Mouse (Mus musculus) embryo, embryonic 11.5 days (tissue): Measurements from ENCODE around the gene Tada3.

Experiments used
- DNase-seq: peaks from one replicate; pipeline ENCODE4 v3.0.0-alpha.2; 2012; ENCODE audit warnings: low read depth, low spot score

Gene Tada3

DNA sequence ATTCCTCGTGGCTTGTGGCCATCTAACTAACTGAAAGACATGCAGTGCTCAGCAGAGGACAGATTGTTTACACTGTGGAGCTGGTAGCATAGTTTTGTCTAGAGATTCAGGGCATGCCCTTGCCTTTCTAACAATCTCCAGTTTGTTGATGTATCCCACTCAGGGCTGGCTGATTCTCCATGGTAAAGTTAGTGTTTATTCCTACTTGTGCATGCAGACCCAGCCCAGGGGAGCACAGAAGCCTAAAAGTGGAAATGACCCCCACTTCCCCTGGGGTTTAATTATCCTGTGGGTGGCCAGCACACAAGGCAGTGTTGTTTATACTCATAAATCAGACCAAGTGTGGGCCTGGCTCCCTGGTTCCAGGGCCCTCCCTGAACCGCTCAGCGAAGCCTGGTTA, 8.3 kb upstream of the Tada3 start:
- DNase-seq, result no peak

GRCm38 (mm10) chr6:113385160-113385714, 7.6 kb upstream of the Tada3 start:
- no peak for DNase-seq

DNA sequence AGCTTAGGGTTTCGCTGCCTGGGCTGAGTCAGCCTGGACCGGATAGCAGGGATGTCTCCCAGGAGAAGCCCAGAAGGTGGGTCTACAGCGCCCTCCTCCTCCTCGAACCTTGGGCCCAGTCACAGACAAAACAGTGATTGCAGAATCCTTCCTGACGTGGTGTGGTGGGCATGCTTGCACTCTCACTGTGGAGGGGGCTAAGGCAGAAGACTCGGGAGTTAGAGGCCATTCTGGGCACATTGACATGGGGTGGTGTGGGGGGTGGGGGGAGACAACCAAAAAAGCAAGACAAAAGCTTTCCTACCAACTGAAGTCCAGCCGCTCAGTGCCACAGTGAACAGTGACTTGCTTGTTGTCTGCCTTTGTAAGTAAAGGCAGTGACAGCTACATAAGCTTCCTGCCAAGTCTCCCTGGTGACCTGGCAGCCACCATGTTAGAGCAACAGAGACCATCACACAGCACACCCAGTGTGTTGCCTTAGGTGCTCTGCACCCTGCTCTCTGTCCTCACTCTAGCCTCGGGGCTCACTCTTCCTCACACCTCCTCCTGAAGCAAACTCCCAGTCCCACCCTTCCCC, 6.8 kb upstream of the Tada3 start:
- no peak for DNase-seq

- no peak for DNase-seq
These were observed 2.8 kb upstream of the Tada3 start for GRCm38 (mm10) chr6:113380480-113380879.

DNA sequence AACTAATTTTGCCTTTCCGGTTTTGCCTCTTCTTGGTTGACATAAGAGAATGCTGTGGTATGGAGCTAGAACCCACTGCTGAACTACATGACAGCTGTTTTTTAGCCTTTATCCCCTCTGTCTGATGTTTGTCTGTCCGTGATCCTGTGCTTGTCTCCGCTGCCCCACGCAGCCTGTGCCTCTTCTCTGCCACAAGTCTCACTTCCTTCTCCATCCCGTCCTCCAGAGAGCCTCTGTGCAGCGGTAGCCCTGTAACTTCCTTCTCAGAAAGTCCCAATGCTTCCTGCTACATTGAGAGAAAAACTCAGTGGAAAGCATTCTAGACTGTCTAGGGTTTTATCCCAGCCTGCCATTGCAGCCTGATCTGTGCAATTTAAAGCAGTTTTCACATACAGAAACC, 1.6 kb upstream of the Tada3 start:
- DNase-seq, result no peak

DNA sequence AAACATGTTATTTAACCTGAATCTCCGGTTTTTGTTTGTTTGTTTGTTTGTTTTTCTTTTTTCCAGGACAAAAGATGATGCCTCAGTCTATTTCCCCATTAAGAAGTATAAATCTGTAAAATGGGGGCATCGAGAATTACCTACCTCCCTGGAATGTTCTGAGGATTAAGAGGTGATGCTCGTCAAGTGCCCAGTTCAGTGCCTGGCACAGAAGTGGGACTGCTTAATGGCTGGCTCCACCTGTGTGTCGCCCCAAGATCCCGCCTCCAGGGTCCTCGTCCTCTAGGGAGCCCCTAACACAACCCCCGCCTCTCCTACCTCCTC, 549 bp downstream of the Tada3 start:
- DNase-seq, result no peak

DNA sequence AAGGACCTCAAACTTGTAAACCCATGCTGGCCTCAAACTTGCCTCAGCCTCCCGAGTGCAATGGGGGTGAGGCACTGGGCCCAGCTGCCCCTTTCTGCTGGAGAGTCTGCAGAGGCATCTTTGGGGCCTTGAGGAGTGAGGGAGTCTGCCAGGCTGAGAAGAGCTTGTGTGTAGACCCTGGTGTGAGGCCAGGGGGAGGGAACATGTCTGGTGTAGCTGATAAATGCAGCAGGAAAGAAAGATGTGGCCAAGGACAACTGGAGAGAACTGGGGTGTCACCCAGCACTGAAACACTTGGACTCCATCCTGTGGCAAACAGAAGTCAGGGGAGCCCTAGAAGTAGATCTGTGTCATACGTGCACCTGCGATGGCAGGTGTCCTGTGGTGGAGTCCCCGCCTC, 4.2 kb downstream of the Tada3 start:
- no peak for DNase-seq

- no peak for DNase-seq
These were observed 7.3 kb downstream of the Tada3 start for GRCm38 (mm10) chr6:113370194-113370929.

DNA sequence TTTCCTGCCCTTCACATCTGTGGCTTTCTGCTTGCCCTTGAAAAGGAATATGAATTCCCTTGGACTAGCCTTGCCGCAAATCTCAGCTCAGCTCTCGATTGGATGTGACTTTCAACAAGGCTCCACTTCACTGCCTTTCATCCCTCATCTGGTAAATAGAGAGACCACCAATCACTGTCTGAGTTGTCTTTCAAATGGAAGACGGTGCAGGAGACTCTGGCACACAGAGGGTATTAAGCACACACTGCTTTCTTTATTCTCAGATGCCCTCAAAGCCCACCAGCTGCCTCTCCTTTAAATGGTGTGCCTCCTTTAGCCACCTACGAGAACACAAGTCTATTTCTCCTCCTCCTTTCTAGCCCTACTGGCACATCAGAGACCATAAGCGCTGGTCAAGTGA, 9.1 kb downstream of the Tada3 start:
- no peak for DNase-seq

- no peak for DNase-seq
These were observed 9.6 kb downstream of the Tada3 start for GRCm38 (mm10) chr6:113368124-113368523.

DNA sequence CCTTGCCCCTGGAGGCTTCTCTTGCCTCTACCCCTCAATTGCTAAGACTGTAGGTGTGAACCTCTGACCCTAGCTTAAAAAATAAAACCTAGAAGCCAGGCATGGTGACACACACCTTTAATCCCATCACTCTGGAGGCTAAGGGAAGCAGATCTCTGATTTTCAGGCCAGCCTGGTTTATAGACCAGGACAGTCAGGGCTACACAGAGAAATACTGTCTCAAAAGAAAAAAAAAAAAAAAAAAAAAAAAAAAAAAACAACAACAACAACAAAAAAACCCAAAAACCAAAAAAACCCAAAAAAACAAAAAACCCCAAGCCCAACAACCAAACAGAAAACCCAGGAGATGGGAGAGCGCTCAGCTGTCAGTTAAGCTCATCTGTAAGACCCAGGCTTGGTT, 10.1 kb downstream of the Tada3 start:
- DNase-seq, result no peak

GRCm38 (mm10) chr6:113366639-113367038, 11.0 kb downstream of the Tada3 start:
- no peak for DNase-seq

DNA sequence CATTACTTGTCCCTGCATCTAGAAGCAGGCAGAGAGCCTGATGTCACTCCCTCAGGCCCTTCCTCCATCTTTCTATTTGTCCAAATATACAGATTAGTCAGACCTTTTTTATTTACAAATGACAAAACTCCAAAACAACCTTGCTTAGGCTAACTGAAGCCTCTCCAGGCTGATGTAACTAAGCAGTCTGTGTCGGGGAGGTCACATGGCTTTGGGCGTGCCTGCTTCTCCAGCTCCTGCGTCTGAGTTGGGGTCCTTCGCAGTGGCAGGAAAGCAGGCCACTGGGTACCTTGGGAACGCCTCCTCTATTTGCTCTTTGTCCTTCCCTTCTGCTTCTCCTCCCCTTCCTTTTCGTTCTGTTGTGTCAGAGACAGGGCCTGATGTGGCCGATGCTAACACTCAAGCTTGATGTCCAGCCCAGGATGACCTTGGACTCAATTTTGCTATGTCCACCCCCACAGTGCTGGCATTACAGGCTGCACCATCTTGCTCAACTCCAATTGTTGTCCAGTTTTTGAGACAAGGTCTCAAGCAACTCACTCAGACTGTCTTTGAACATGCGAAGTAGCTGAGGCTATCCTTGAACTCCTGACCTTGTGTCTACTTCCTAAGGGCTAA, 13.1 kb downstream of the Tada3 start:
- no peak for DNase-seq

DNA sequence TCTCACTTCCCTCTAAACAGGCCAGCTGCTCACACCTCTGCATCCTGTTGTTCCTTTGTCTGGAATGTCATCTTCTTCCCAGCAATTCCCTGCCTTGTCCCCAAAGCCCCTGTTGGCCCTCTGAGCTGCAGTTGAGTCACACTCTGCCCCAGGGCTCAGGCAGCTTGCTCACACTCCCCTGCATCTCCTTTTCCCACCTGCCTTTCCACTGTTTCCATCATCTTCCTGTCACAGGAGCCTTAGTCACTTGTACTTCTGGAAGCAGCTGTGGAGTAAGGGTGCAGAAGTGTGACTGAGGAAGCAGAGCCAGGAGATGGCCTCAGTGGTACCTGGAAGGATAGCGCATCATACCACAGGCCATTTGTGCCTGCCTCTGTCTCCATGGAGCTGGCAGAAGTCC, 15.4 kb downstream of the Tada3 start:
- DNase-seq, result no peak

GRCm38 (mm10) chr6:113361476-113361875, 16.2 kb downstream of the Tada3 start:
- DNase-seq, result no peak

DNA sequence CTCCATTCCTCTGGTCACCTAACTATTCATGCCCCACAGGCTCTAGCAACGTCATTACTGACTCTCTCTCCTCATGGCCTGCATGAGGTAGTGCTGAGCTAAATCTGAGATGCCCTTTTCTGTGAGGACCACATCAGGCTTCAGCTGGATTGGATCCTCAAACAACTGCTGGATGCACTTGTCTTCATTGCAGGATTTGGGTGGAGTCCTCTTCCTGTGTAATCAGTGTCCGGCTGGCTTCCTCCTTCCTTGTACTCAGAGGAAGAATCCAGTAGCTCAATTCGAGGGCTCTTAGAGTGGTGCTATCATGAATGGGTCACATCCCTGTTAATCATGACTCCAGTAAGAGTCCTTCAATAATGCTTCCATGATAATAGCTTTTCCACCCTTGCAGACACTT, 24.0 kb downstream of the Tada3 start:
- DNase-seq, result no peak

GRCm38 (mm10) chr6:113352820-113353219, 24.9 kb downstream of the Tada3 start:
- DNase-seq, result no peak

DNA sequence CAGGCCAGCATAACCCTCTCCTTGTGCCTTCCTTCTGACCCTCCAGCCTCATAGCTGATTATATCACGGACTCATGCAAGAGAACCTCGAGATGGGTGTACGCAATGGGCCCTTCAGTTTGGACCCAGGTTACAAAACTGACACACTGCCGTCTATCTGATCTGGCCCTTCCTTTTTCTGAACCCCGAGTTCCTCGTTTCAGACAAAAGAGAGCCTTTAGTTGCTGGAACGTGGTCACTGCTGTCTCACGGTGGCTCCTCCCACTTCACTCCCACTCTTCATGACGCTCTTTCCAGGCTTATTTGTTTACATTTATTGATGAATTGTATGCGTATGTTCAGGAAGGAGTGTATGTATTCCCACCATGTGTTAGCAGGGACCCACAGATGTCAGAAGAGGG, 26.0 kb downstream of the Tada3 start:
- no peak for DNase-seq

DNA sequence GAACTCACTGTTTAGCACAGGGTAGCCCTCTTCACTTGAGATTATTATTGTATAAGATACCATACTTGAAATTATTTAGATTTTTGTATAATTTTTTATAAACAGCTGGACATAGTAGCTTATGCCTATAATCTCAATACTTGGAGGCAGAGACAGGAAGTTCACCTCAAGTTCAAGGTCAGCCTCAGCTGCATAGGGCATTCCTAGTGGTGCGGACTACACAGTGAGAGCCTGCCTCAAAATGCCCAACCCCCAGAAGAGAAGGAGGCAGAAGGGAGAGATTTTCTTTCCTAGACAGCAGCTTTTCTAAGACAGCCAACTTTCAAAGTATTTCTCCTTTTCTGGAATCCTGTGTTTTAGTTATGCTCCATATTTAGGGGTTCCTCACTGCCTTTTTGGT, 26.5 kb downstream of the Tada3 start:
- DNase-seq, result no peak

- DNase-seq, result no peak
These were observed 27.1 kb downstream of the Tada3 start for GRCm38 (mm10) chr6:113350538-113350937.

- DNase-seq, result no peak
These were observed 30.8 kb downstream of the Tada3 start for GRCm38 (mm10) chr6:113346897-113347296.

DNA sequence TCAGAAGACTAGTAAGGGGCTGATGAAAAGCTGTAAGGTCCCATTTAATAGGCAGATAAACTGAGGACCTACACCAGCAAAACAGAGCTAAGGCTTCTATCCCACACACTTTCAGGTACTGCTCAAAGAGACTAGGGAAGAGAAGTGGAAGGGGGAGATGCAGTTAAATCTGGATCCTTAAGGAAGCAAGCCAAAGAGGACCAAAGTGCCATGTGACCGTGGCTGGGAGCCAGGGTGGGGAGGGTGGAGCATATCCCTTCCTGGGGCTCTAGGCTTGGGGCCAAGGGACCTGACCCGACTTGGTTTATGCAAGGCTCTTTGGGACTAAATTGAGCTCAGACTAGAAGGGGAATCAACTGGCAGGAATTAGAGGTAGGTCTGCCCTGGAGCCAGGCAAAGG, 33.4 kb downstream of the Tada3 start:
- DNase-seq, result no peak
